Mouse (Mus musculus): ENCODE measurements around the gene Trpv6. TPM values are rescaled to one million over a fixed set of nuclear protein-coding genes. Genes with fewer than 3 reads are reported as not detected.

The Trpv6 gene
- polyA plus RNA-seq, 1 experiment from 2014 or later = 0.09 TPM

GRCm38 (mm10) chr6:41654648-41655047 is 18.4 kb upstream of the Trpv6 start:
- 67% methylated on average over 8 of the region's 8 CpGs for WGBS
- Histone ChIP-seq H3K36me3 (ENCODE audit: control insufficient read depth, insufficient read depth) (no peaks in the 10 kb centered on the region), H3K9me3 (replicated peaks; ENCODE audit: control insufficient read depth, low read length) (no peaks in the 10 kb centered on the region), H3K4me3 (ENCODE audit: low read length) (no peak overlapping the region), H3K9ac (ENCODE audit: low read length) (no peak overlapping the region), H3K4me2 (ENCODE audit: low read depth, low read length) (no peak overlapping the region), H3K27me3 (ENCODE audit: control insufficient read depth, insufficient read depth, low read length) (no peaks in the 10 kb centered on the region), H3K27ac (ENCODE audit: low read length) (no peak overlapping the region), H3K4me1 (ENCODE audit: control insufficient read depth, insufficient read depth, low read length) (no peaks in the 10 kb centered on the region)
- no peak for ATAC-seq (replicated peaks; ENCODE audit: extremely low read depth, insufficient read depth, low FRiP score)

- Histone ChIP-seq H3K9me3 (replicated peaks; ENCODE audit: control insufficient read depth, low read length) (no peaks in the 10 kb centered on the region), H3K27ac (ENCODE audit: low read length) (no peak overlapping the region), H3K9ac (ENCODE audit: low read length) (no peak overlapping the region), H3K4me1 (ENCODE audit: control insufficient read depth, insufficient read depth, low read length) (no peaks in the 10 kb centered on the region), H3K27me3 (ENCODE audit: control insufficient read depth, insufficient read depth, low read length) (no peaks in the 10 kb centered on the region), H3K4me3 (ENCODE audit: low read length) (no peak overlapping the region), H3K4me2 (ENCODE audit: low read depth, low read length) (no peak overlapping the region), H3K36me3 (ENCODE audit: control insufficient read depth, insufficient read depth) (no peaks in the 10 kb centered on the region)
- WGBS = 77% methylated on average over 5 of the region's 5 CpGs
- ATAC-seq (replicated peaks; ENCODE audit: extremely low read depth, insufficient read depth, low FRiP score) = no peak
These were observed 17.0 kb upstream of the Trpv6 start for GRCm38 (mm10) chr6:41653173-41653572.

- H3K4me3 ChIP-seq (ENCODE audit: low read length) = no peak overlapping the region
- H3K36me3 ChIP-seq (ENCODE audit: control insufficient read depth, insufficient read depth) = no peaks in the 10 kb centered on the region
- no peak overlapping the region for H3K27ac ChIP-seq (ENCODE audit: low read length)
- H3K9ac ChIP-seq (ENCODE audit: low read length) = no peak overlapping the region
- no peak overlapping the region for H3K4me2 ChIP-seq (ENCODE audit: low read depth, low read length)
- H3K9me3 ChIP-seq (replicated peaks; ENCODE audit: control insufficient read depth, low read length) = no peaks in the 10 kb centered on the region
- no peak for ATAC-seq (replicated peaks; ENCODE audit: extremely low read depth, insufficient read depth, low FRiP score)
- H3K27me3 ChIP-seq (ENCODE audit: control insufficient read depth, insufficient read depth, low read length) = no peaks in the 10 kb centered on the region
- H3K4me1 ChIP-seq (ENCODE audit: control insufficient read depth, insufficient read depth, low read length) = no peaks in the 10 kb centered on the region
These were observed 10.5 kb upstream of the Trpv6 start for GRCm38 (mm10) chr6:41646672-41647071.

- no peak overlapping the region for H3K4me2 ChIP-seq (ENCODE audit: low read depth, low read length)
- no peaks in the 10 kb centered on the region for H3K4me1 ChIP-seq (ENCODE audit: control insufficient read depth, insufficient read depth, low read length)
- no peaks in the 10 kb centered on the region for H3K36me3 ChIP-seq (ENCODE audit: control insufficient read depth, insufficient read depth)
- H3K27me3 ChIP-seq (ENCODE audit: control insufficient read depth, insufficient read depth, low read length) = no peaks in the 10 kb centered on the region
- H3K4me3 ChIP-seq (ENCODE audit: low read length) = no peak overlapping the region
- ATAC-seq (replicated peaks; ENCODE audit: extremely low read depth, insufficient read depth, low FRiP score) = no peak
- no peaks in the 10 kb centered on the region for H3K9me3 ChIP-seq (replicated peaks; ENCODE audit: control insufficient read depth, low read length)
- H3K9ac ChIP-seq (ENCODE audit: low read length) = no peak overlapping the region
- no peak overlapping the region for H3K27ac ChIP-seq (ENCODE audit: low read length)
- WGBS = 78% methylated on average over 3 of the region's 3 CpGs
These were observed 10.0 kb upstream of the Trpv6 start for GRCm38 (mm10) chr6:41646220-41646619.

GRCm38 (mm10) chr6:41643227-41643626 is 7.0 kb upstream of the Trpv6 start:
- no peak overlapping the region for H3K27ac ChIP-seq (ENCODE audit: low read length)
- no peak overlapping the region for H3K4me3 ChIP-seq (ENCODE audit: low read length)
- no peaks in the 10 kb centered on the region for H3K9me3 ChIP-seq (replicated peaks; ENCODE audit: control insufficient read depth, low read length)
- WGBS = 77% methylated on average over 3 of the region's 3 CpGs
- no peaks in the 10 kb centered on the region for H3K27me3 ChIP-seq (ENCODE audit: control insufficient read depth, insufficient read depth, low read length)
- H3K9ac ChIP-seq (ENCODE audit: low read length) = no peak overlapping the region
- no peak overlapping the region for H3K4me2 ChIP-seq (ENCODE audit: low read depth, low read length)
- H3K4me1 ChIP-seq (ENCODE audit: control insufficient read depth, insufficient read depth, low read length) = no peaks in the 10 kb centered on the region
- H3K36me3 ChIP-seq (ENCODE audit: control insufficient read depth, insufficient read depth) = no peaks in the 10 kb centered on the region
- no peak for ATAC-seq (replicated peaks; ENCODE audit: extremely low read depth, insufficient read depth, low FRiP score)

GRCm38 (mm10) chr6:41642765-41643164 is 6.6 kb upstream of the Trpv6 start:
- H3K27ac ChIP-seq (ENCODE audit: low read length) = no peak overlapping the region
- no peaks in the 10 kb centered on the region for H3K27me3 ChIP-seq (ENCODE audit: control insufficient read depth, insufficient read depth, low read length)
- H3K9me3 ChIP-seq (replicated peaks; ENCODE audit: control insufficient read depth, low read length) = no peaks in the 10 kb centered on the region
- H3K4me3 ChIP-seq (ENCODE audit: low read length) = no peak overlapping the region
- no peaks in the 10 kb centered on the region for H3K4me1 ChIP-seq (ENCODE audit: control insufficient read depth, insufficient read depth, low read length)
- no peak overlapping the region for H3K9ac ChIP-seq (ENCODE audit: low read length)
- H3K4me2 ChIP-seq (ENCODE audit: low read depth, low read length) = no peak overlapping the region
- no peaks in the 10 kb centered on the region for H3K36me3 ChIP-seq (ENCODE audit: control insufficient read depth, insufficient read depth)
- 73% methylated on average over 4 of the region's 4 CpGs for WGBS
- ATAC-seq (replicated peaks; ENCODE audit: extremely low read depth, insufficient read depth, low FRiP score) = no peak

GRCm38 (mm10) chr6:41641173-41641866 is 5.1 kb upstream of the Trpv6 start:
- WGBS = 55% methylated on average over 6 of the region's 6 CpGs
- H3K9me3 ChIP-seq (replicated peaks; ENCODE audit: control insufficient read depth, low read length) = no peaks in the 10 kb centered on the region
- ATAC-seq (replicated peaks; ENCODE audit: extremely low read depth, insufficient read depth, low FRiP score) = no peak
- no peaks in the 10 kb centered on the region for H3K4me1 ChIP-seq (ENCODE audit: control insufficient read depth, insufficient read depth, low read length)
- H3K27me3 ChIP-seq (ENCODE audit: control insufficient read depth, insufficient read depth, low read length) = no peaks in the 10 kb centered on the region
- H3K36me3 ChIP-seq (ENCODE audit: control insufficient read depth, insufficient read depth) = no peaks in the 10 kb centered on the region
- no peak overlapping the region for H3K4me3 ChIP-seq (ENCODE audit: low read length)
- H3K27ac ChIP-seq (ENCODE audit: low read length) = no peak overlapping the region
- H3K4me2 ChIP-seq (ENCODE audit: low read depth, low read length) = no peak overlapping the region
- H3K9ac ChIP-seq (ENCODE audit: low read length) = no peak overlapping the region

- Histone ChIP-seq H3K9me3 (replicated peaks; ENCODE audit: control insufficient read depth, low read length) (no peaks in the 10 kb centered on the region), H3K4me1 (ENCODE audit: control insufficient read depth, insufficient read depth, low read length) (no peaks in the 10 kb centered on the region), H3K27ac (ENCODE audit: low read length) (no peak overlapping the region), H3K4me2 (ENCODE audit: low read depth, low read length) (no peak overlapping the region), H3K9ac (ENCODE audit: low read length) (no peak overlapping the region), H3K4me3 (ENCODE audit: low read length) (no peak overlapping the region), H3K36me3 (ENCODE audit: control insufficient read depth, insufficient read depth) (no peaks in the 10 kb centered on the region), H3K27me3 (ENCODE audit: control insufficient read depth, insufficient read depth, low read length) (no peaks in the 10 kb centered on the region)
- WGBS = 81% methylated on average over 3 of the region's 3 CpGs
- no peak for ATAC-seq (replicated peaks; ENCODE audit: extremely low read depth, insufficient read depth, low FRiP score)
These were observed 4.2 kb upstream of the Trpv6 start for GRCm38 (mm10) chr6:41640449-41640848.

- H3K4me2 ChIP-seq (ENCODE audit: low read depth, low read length) = no peak overlapping the region
- WGBS = 75% methylated on average over 6 of the region's 6 CpGs
- no peak for ATAC-seq (replicated peaks; ENCODE audit: extremely low read depth, insufficient read depth, low FRiP score)
- no peak overlapping the region for H3K4me3 ChIP-seq (ENCODE audit: low read length)
- H3K27ac ChIP-seq (ENCODE audit: low read length) = no peak overlapping the region
- no peaks in the 10 kb centered on the region for H3K36me3 ChIP-seq (ENCODE audit: control insufficient read depth, insufficient read depth)
- no peaks in the 10 kb centered on the region for H3K4me1 ChIP-seq (ENCODE audit: control insufficient read depth, insufficient read depth, low read length)
- H3K27me3 ChIP-seq (ENCODE audit: control insufficient read depth, insufficient read depth, low read length) = no peaks in the 10 kb centered on the region
- H3K9ac ChIP-seq (ENCODE audit: low read length) = no peak overlapping the region
- no peaks in the 10 kb centered on the region for H3K9me3 ChIP-seq (replicated peaks; ENCODE audit: control insufficient read depth, low read length)
These were observed 1.8 kb upstream of the Trpv6 start for GRCm38 (mm10) chr6:41637927-41638506.

All from heart, embryonic 16.5 days (tissue).